Mouse (Mus musculus) heart, embryonic 10.5 days (tissue): ENCODE measurements around the gene Gprin2. TPM values are rescaled to one million over a fixed set of nuclear protein-coding genes. Genes with fewer than 3 reads are reported as not detected.

Source experiments
- DNase-seq: peaks from one replicate; pipeline ENCODE4 v3.0.0-alpha.2; 2017; ENCODE audit warnings: low spot score
- H3K27ac ChIP-seq: fragments of 300-500 bp; sonication (generic); 2 replicates; pipeline ENCODE4 v1.5.1; 2016; ENCODE audit warnings: mild to moderate bottlenecking
- H3K27me3 ChIP-seq: fragments of 300-500 bp; sonication (generic); 2 replicates; pipeline ENCODE4 v1.6.1; 2016; ENCODE audit warnings: mild to moderate bottlenecking; ENCODE audit not compliant: poor library complexity, insufficient read depth, severe bottlenecking
- H3K36me3 ChIP-seq: fragments of 300-500 bp; sonication (generic); 2 replicates; pipeline ENCODE4 v1.6.1; 2016; ENCODE audit warnings: mild to moderate bottlenecking, moderate library complexity
- H3K4me1 ChIP-seq: fragments of 300-500 bp; sonication (generic); 2 replicates; pipeline ENCODE4 v1.6.1; 2016; ENCODE audit warnings: mild to moderate bottlenecking
- H3K4me3 ChIP-seq: fragments of 300-500 bp; sonication (generic); 2 replicates; pipeline ENCODE4 v1.5.1; 2016; ENCODE audit warnings: mild to moderate bottlenecking, moderate library complexity
- H3K9me3 ChIP-seq: fragments of 300-500 bp; sonication (generic); 2 replicates; pipeline ENCODE4 v1.6.1; 2016; ENCODE audit warnings: mild to moderate bottlenecking, moderate library complexity
- WGBS: fragments of 180-500 bp; shearing (Covaris S2); methylation state at CpG from one replicate; pipeline ENCODE4 v1.1.7; 2016; 5-methylcytosine and 5-hydroxymethylcytosine counted together
- polyA plus RNA-seq: library from polyadenylated mRNA; unstranded; fragments of >200 nt; fragmentation: Nextera tagmentation; extraction: Ambion mirVana; gene quantifications from 2 replicates; pipeline ENCODE4 v1.2.1, GENCODE M21; 2016

The Gprin2 gene
- polyA plus RNA-seq, 1 experiment from 2014 or later = 0.46 TPM

DNA sequence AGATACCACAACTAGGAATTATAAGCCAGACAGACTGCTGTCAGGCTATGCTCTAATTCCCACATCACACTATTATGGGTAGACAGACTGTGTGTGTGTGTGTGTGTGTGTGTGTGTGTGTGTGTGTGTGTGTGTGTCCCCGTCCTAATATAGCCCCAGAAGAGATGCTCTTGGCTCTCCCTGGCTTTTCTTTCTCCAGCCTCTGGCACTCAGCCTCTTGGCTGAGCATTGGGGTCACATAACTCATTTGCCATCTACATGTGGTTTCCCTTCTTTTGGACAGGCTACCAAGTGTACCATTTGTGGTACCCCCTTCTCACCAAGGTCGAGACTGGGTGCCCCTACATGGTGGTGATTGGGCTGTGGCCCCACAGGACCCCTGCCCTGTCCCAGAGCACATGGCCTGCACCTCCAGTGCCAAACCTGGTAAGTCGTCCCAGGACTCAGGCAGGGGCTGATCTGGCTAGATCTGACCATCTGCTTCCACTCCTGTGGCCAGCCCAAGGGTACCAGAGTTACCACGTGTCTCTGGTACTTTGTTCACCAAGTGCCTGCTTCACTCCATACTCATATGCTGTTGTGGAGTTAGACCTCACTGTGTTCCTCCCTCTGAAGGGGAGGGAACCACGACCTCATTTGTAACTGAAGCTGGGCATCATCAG, 20.1 kb upstream of the Gprin2 start:
- no peaks in the 10 kb centered on the region for H3K9me3 ChIP-seq
- H3K36me3 ChIP-seq = no peaks in the 10 kb centered on the region
- no peak overlapping the region for H3K27ac ChIP-seq
- H3K4me3 ChIP-seq = no peak overlapping the region
- peaks cover 8% of the 10 kb centered on the region for H3K4me1 ChIP-seq
- WGBS = 65% methylated on average over 5 of the region's 5 CpGs
- no peak for DNase-seq
- H3K27me3 ChIP-seq = peaks cover 69% of the 10 kb centered on the region

DNA sequence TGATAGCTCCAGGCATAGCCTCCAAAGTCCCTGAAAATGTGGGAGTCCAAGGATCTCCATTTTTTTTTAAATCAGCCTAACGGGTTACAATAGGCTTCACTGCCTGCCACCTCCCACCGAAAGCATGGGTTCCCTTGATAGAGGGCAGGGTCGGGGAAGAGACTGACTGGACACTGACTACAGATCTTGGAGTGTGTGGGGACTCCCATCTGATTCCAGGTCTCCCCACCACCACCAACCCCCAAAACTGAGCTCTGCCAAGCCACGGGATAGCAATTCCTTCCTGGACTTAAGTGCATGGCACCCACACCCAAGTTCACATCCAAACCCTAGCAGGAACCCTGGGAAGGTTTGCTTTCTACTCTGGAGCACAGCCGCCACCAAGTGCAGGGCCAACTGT, 19.0 kb upstream of the Gprin2 start:
- Histone ChIP-seq H3K27ac (no peak overlapping the region), H3K36me3 (no peaks in the 10 kb centered on the region), H3K4me1 (peaks cover 8% of the 10 kb centered on the region), H3K4me3 (no peak overlapping the region; the same call in 1 of the 2 replicates), H3K9me3 (no peaks in the 10 kb centered on the region), H3K27me3 (peaks cover 65% of the 10 kb centered on the region)
- 63% methylated on average over 5 of the region's 5 CpGs for WGBS
- DNase-seq = peak; percentile 69

DNA sequence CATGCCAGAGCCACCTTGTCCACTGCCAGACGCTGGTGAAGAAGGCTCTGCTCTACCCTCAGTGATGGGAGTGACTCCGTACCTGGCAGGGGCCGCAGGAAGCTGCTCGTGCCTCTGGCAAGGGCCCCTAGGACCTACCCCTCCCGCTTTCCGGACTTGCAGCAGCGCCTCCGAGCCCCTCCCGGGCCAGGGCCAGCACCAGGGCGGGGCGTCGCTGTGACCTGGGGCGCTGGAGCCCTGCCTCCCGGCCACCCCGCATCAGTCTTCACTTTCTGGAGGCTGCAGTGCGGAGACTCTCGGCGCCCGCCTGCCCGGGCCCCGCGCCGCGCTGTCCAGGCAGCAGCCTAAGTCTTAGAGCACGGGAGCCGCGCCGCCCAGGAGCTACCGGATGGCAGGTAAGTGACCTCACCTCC, 18.3 kb upstream of the Gprin2 start:
- Histone ChIP-seq H3K27me3 (peaks cover 65% of the 10 kb centered on the region), H3K36me3 (no peaks in the 10 kb centered on the region), H3K4me1 (peaks cover 8% of the 10 kb centered on the region), H3K27ac (peak overlapping the region; percentile 59), H3K9me3 (no peaks in the 10 kb centered on the region), H3K4me3 (peak overlapping the region; percentile 55)
- peak; percentile 70 for DNase-seq
- WGBS = 1% methylated on average over 29 of the region's 29 CpGs

DNA sequence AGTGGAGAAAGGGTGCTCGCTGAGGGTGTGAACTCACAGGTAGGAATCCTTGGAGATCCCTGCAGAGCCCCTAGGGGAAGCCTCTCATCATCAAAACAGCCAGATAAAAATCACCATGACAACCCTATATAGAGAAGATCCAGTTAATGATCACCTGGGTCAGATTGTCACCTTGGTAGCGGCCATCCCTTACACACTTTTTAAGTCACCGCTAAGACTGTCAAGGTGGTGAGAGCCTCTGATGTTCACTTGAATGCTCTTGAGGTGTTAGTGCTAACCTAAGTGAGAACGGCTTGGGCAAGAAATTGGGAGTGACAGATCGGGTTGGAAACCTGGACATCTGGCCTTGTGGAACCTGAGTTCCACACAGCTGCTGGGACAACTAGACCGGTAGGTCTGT, 17.8 kb upstream of the Gprin2 start, which contains the start of gene Syt15:
Gene Syt15, plus strand, starts transcription at position 301 of the 400 bp plus-strand sequence.
- no peak for DNase-seq
- Histone ChIP-seq H3K27me3 (peaks cover 65% of the 10 kb centered on the region), H3K9me3 (no peaks in the 10 kb centered on the region), H3K36me3 (no peaks in the 10 kb centered on the region), H3K27ac (peak within 1 kb of the TSS; percentile 59), H3K4me3 (peak within 1 kb of the TSS; percentile 55), H3K4me1 (peaks cover 8% of the 10 kb centered on the region)
- 56% methylated on average over 6 of the region's 6 CpGs for WGBS

DNA sequence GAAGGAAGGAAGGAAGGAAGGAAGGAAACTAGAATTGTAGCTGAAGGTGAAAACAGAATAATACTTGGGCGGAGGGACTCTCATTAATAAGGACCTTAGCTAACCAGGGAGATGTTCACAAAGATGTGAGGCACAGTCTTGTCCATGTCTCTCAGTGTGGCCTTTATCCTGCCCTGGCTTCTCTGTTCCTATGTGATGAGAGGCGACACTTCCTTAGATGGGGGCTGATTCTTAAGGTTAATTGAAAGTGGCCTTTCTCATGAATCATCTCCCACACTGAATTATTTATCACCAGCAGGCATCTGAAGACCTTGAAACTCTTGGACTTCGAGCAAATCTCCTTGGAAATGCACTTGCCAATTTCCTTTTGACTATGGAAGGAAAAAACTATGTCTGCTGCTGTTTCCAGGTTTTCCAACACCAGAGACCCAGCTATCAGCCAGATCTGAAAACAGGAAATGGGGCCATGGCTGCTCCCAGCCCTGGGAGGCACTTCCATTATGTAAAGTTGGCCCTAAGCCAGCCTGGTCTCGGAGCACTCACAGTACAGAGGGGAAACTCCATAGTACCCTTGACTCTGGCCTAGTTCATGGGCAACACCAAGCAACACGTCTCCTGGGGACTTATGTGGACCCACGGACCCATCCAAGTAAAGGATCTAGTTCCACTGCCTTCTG, 14.1 kb upstream of the Gprin2 start:
- no peak overlapping the region for H3K27ac ChIP-seq
- H3K36me3 ChIP-seq = no peaks in the 10 kb centered on the region
- H3K27me3 ChIP-seq = peaks cover 41% of the 10 kb centered on the region
- H3K4me1 ChIP-seq = peaks cover 8% of the 10 kb centered on the region
- H3K9me3 ChIP-seq = no peaks in the 10 kb centered on the region
- WGBS = 57% methylated on average over 6 of the region's 6 CpGs
- no peak overlapping the region for H3K4me3 ChIP-seq
- peak; percentile 83 for DNase-seq

DNA sequence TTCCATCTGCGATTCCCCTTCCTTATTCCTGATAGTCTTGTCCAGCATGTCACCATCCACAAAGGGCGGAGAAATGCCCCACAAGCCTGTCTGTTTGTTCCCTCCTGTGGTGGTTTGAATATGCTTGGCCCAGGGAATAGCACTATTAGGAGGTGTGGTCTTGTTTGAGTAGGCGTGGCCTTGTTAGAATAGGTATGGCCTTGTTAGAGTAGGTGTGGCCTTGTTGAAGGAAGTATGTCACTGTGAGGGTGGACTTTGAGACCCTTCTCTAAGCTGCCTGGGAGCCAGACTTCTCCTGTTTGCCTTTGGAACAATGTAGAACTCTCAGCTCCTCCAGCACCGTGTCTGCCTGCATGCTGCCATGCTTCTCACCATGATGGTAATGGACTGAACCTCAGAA, 8.5 kb upstream of the Gprin2 start:
- Histone ChIP-seq H3K27ac (no peak overlapping the region), H3K4me1 (no peaks in the 10 kb centered on the region; the same call in 1 of the 2 replicates), H3K36me3 (no peaks in the 10 kb centered on the region), H3K4me3 (no peak overlapping the region), H3K27me3 (peaks cover 9% of the 10 kb centered on the region; the same call in 1 of the 2 replicates), H3K9me3 (no peaks in the 10 kb centered on the region)
- DNase-seq = no peak
- WGBS = 85% methylated on average over 4 of the region's 4 CpGs

DNA sequence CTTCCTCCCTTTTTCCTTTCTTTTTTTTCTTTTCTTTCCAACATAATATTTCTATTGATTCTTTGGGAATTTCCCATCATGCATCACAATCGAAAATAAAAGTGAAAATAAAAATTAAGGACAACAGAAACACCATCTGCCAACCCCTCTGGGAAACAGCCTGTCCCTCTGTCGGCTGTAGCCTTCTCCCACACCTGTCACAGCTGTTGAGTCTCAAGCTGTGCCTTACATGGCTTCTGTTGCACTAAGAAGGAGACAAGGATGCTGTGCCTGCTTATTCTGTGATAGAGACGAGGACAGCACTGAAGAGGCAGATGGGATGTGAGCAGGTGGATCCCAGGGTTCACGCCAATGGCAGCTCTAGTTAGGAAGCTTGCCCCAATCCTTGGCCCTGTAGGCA, 7.6 kb upstream of the Gprin2 start:
- Histone ChIP-seq H3K4me3 (no peak overlapping the region), H3K36me3 (no peaks in the 10 kb centered on the region), H3K4me1 (no peaks in the 10 kb centered on the region; the same call in 1 of the 2 replicates), H3K27ac (no peak overlapping the region), H3K27me3 (peaks cover 9% of the 10 kb centered on the region; the same call in 1 of the 2 replicates), H3K9me3 (no peaks in the 10 kb centered on the region)
- no peak for DNase-seq
- WGBS = 55% methylated on average over 4 of the region's 4 CpGs

DNA sequence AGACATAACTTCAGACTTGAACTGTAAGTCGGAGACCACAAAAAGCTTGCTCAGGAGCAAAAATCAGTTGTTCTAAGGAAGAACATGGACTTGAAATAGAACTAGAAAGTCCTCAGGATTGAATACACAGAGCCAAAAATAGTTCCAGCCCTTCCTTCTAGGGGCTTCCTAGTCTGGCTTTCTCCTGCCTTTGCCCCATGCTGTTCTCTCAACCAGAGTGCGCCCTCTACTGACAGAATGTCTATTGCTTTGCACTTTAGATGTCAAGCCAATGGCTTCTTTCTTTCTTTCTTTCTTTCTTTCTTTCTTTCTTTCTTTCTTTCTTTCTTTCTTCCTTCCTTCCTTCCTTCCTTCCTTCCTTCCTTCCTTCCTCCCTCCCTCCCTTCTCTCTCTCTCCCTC, 7.2 kb upstream of the Gprin2 start:
- Histone ChIP-seq H3K4me3 (no peak overlapping the region), H3K9me3 (no peaks in the 10 kb centered on the region), H3K27ac (no peak overlapping the region), H3K36me3 (no peaks in the 10 kb centered on the region), H3K27me3 (peaks cover 9% of the 10 kb centered on the region; the same call in 1 of the 2 replicates), H3K4me1 (no peaks in the 10 kb centered on the region; the same call in 1 of the 2 replicates)
- 40% methylated on average over 2 of the region's 2 CpGs for WGBS
- DNase-seq = no peak

DNA sequence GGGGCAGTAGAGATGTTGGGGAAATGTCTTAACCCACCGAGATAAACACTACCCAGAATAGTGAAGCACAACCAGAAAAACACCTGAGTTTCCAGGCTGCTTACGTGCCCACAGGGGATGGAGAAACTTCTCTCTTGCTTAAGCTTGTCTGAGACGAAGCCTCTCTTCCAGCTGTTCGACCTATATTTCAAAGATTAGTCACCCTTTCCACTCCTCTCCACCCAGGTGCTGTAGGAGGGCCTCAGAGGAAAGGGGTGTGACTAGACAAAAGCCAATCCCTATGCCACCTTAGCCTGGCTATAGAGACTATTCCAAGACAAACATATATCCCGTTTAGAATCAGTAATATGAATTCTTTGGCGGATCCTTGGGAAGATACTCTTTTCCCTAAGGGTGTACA, 6.5 kb upstream of the Gprin2 start:
- no peak overlapping the region for H3K4me3 ChIP-seq
- no peaks in the 10 kb centered on the region for H3K9me3 ChIP-seq
- DNase-seq = no peak
- no peaks in the 10 kb centered on the region; the same call in 1 of the 2 replicates for H3K4me1 ChIP-seq
- 70% methylated on average over 6 of the region's 6 CpGs for WGBS
- H3K36me3 ChIP-seq = no peaks in the 10 kb centered on the region
- peaks cover 12% of the 10 kb centered on the region for H3K27me3 ChIP-seq
- H3K27ac ChIP-seq = no peak overlapping the region

DNA sequence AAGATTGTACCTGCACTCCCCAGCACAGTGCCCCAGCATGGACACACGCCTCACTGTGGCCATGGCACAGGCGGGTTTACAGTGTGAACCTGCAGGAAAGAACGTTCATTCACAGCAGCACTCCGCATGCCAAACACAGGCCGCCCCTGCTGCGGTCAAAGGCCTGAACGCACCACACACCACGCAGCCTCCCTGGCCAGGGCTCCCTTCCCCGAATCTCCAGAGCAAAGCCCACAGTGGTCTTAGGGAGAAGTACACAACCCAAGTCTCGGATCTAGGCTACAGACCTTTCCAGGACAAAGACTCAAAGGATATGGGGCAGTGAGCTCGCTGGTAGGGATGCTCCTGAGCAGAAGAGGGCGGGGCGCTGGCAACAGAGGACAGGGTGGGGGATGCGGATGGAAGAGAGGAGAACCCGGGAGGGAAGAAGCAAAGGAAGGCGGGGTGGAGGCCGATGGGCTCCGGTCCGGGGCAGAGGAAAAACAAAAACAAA, 669 bp downstream of the Gprin2 start:
- H3K4me3 ChIP-seq = peak overlapping the region; percentile 84
- DNase-seq = no peak
- no peaks in the 10 kb centered on the region for H3K9me3 ChIP-seq
- no peaks in the 10 kb centered on the region for H3K36me3 ChIP-seq
- H3K27me3 ChIP-seq = peaks cover 48% of the 10 kb centered on the region
- H3K4me1 ChIP-seq = peaks cover 29% of the 10 kb centered on the region
- WGBS = 5% methylated on average over 19 of the region's 19 CpGs
- peak overlapping the region; percentile 59 for H3K27ac ChIP-seq

DNA sequence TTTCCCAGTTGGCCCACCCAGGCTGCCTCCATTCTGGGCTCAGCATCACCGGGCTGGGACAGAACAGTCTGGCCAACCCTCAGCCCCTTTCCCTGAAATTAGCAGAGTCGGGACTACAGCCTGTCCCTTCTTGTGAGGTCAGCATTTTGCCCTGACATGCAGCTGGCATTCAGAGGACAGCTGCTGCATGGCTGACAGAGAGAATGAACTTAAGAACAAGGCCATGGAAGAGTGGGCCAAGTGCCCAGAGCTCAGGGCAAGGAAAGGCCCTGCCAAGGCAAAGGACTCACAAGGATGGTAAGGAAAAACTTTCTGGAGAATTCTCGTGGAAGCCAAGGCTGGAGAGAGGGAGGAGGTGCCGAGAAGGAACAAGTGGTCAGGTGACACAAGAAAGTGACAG, 4.7 kb downstream of the Gprin2 start:
- H3K36me3 ChIP-seq = no peaks in the 10 kb centered on the region
- peaks cover 51% of the 10 kb centered on the region for H3K27me3 ChIP-seq
- peaks cover 41% of the 10 kb centered on the region for H3K4me1 ChIP-seq
- no peaks in the 10 kb centered on the region for H3K9me3 ChIP-seq
- DNase-seq = no peak
- H3K27ac ChIP-seq = no peak overlapping the region
- H3K4me3 ChIP-seq = no peak overlapping the region
- WGBS = 53% methylated on average over 4 of the region's 4 CpGs

DNA sequence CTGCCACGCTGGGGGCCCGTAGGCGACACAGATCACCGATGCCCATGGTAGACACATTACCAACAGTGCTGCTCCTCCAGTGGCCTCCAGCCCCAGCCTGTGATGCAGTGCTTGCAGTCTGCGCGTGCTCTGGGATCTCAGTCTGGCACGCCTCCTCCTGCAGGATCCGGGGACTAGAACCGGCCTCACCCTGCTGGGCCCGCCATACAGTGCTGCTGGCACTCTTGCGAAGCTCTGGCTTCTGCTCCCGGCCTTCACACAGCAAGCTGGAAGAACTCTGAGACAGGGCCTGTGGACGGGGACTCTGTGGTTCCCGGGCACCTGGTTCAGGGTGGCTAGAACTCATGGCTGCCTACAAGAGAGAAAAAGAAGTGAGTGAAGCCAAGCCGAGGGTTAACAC, 6.0 kb downstream of the Gprin2 start:
- Histone ChIP-seq H3K9me3 (no peaks in the 10 kb centered on the region), H3K27me3 (peaks cover 42% of the 10 kb centered on the region), H3K27ac (no peak overlapping the region), H3K4me3 (no peak overlapping the region), H3K36me3 (no peaks in the 10 kb centered on the region), H3K4me1 (peaks cover 29% of the 10 kb centered on the region)
- WGBS = 86% methylated on average over 15 of the region's 15 CpGs
- DNase-seq = no peak

DNA sequence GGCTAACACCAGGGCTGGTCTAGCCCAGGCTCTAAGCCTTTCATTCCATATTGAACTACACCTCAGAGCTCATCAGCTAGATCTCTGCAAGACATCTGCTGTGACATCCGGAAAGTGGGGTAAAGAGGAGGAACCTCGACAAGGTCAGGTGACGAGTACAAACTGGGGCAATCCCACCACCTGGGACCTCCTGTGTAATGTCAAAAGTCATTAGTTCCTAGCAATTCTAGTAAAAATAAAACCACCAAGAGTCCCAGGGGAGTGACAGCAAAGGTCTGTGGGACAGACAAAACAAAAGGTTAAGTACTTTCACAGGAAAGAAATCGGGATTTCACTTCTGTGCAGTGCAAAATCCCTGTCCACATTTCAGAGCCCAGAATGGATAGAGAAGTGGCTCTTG, 7.6 kb downstream of the Gprin2 start:
- H3K4me1 ChIP-seq = peaks cover 28% of the 10 kb centered on the region
- H3K27me3 ChIP-seq = peaks cover 26% of the 10 kb centered on the region; the same call in 1 of the 2 replicates
- no peak overlapping the region for H3K4me3 ChIP-seq
- no peaks in the 10 kb centered on the region for H3K36me3 ChIP-seq
- DNase-seq = no peak
- H3K27ac ChIP-seq = no peak overlapping the region
- H3K9me3 ChIP-seq = no peaks in the 10 kb centered on the region
- 74% methylated on average over 4 of the region's 4 CpGs for WGBS
